Mouse (Mus musculus) hindbrain, embryonic 15.5 days (tissue): Measurements from ENCODE around the gene Stard8. TPM values are rescaled to one million over a fixed set of nuclear protein-coding genes. Genes with fewer than 3 reads are reported as not detected.

Source experiments
- ATAC-seq: fragments of 200-750 bp; cut with Nextera tagmentation; 2 replicates; pipeline ENCODE4 v1.8.0; 2017; ENCODE audit warnings: low read depth, moderate number of reproducible peaks, moderate TSS enrichment; ENCODE audit not compliant: low FRiP score
- H3K27ac ChIP-seq: fragments of 300-500 bp; sonication (generic); replicated peaks from 2 replicates; pipeline ENCODE4 v1.5.1; 2015; ENCODE audit warnings: mild to moderate bottlenecking, inconsistent platforms
- H3K27me3 ChIP-seq: fragments of 300-500 bp; sonication (generic); 2 replicates; pipeline ENCODE4 v1.6.1; 2015; ENCODE audit warnings: control low read depth, inconsistent platforms
- H3K36me3 ChIP-seq: fragments of 300-500 bp; sonication (generic); 2 replicates; pipeline ENCODE4 v1.6.1; 2015; ENCODE audit warnings: control low read depth, inconsistent platforms
- H3K4me1 ChIP-seq: fragments of 300-500 bp; sonication (generic); replicated peaks from 2 replicates; pipeline ENCODE4 v1.6.1; 2015; ENCODE audit warnings: control low read depth, inconsistent platforms
- H3K4me2 ChIP-seq: fragments of 300-500 bp; sonication (generic); 2 replicates; pipeline ENCODE4 v1.6.1; 2015; ENCODE audit warnings: moderate library complexity, mild to moderate bottlenecking, inconsistent platforms
- H3K4me3 ChIP-seq: fragments of 300-500 bp; sonication (generic); 2 replicates; pipeline ENCODE4 v1.5.1; 2015; ENCODE audit warnings: mild to moderate bottlenecking, inconsistent platforms
- H3K9ac ChIP-seq: fragments of 300-500 bp; sonication (generic); 2 replicates; pipeline ENCODE4 v1.6.1; 2015; ENCODE audit warnings: inconsistent platforms
- H3K9me3 ChIP-seq: fragments of 300-500 bp; sonication (generic); 2 replicates; pipeline ENCODE4 v1.6.1; 2016; ENCODE audit warnings: control low read depth, inconsistent platforms
- WGBS: fragments of 180-500 bp; shearing (Covaris S2); methylation state at CpG from one replicate; pipeline ENCODE4 v1.1.7; 2015; 5-methylcytosine and 5-hydroxymethylcytosine counted together
- polyA plus RNA-seq: library from polyadenylated mRNA; unstranded; fragments of >200 nt; fragmentation: Nextera tagmentation; extraction: Ambion mirVana; gene quantifications from 2 replicates; pipeline ENCODE4 v1.2.1, GENCODE M21; 2015

Stard8 gene
- polyA plus RNA-seq, 1 experiment from 2014 or later = 5.8 TPM

DNA sequence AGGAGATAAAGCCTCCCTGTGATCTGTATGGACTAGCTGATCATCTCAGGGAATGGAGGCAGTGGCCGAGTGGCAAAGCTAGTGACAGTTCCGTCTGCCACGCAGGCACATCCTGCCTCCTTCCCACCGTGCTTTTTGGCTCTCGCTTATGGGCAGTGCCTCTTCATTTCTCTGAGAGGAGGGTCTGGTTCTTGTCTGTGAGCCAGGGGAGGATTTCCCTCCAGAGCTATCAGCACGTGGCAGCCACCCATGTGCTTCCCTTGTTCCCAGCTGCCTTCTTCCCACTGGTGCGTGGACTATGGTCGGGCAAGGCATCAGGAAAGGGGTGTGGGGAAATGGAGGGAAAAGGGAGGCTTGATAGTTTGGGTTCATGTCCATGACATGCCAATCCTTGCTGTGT is 13.9 kb downstream of the Stard8 start:
- Histone ChIP-seq H3K27me3 (peaks cover 3% of the 10 kb centered on the region; the same call in 1 of the 2 replicates), H3K27ac (no peak overlapping the region), H3K9me3 (no peaks in the 10 kb centered on the region), H3K4me1 (no peaks in the 10 kb centered on the region), H3K4me3 (no peak overlapping the region), H3K4me2 (no peak overlapping the region), H3K9ac (no peak overlapping the region), H3K36me3 (no peaks in the 10 kb centered on the region)
- 63% methylated on average over 8 of the region's 8 CpGs for WGBS
- ATAC-seq = no peak

DNA sequence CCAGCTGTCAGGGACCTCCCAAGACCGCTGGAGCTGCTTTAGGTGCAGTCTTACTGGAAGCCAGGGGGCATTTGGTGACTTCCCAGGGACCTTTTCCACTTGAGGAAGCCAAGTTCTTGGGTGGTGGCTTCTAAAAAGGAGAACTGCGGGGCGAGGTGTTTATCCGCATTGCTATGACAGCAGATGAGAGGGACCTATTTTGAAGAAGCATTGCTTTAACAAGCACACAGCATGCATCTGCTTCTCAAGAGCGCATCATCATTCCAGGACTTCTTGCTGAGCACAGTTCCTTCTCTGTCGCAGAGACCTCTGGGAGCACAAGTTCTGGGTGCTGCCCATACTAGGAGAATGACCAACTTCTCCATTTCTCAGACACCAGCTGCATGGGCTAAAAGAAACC is 14.8 kb downstream of the Stard8 start:
- Histone ChIP-seq H3K4me3 (no peak overlapping the region), H3K9me3 (no peaks in the 10 kb centered on the region), H3K9ac (no peak overlapping the region), H3K27me3 (peaks cover 3% of the 10 kb centered on the region; the same call in 1 of the 2 replicates), H3K27ac (no peak overlapping the region), H3K4me1 (no peaks in the 10 kb centered on the region), H3K36me3 (no peaks in the 10 kb centered on the region), H3K4me2 (no peak overlapping the region)
- no peak for ATAC-seq
- 78% methylated on average over 6 of the region's 6 CpGs for WGBS

- 83% methylated on average over 4 of the region's 4 CpGs for WGBS
- no peaks in the 10 kb centered on the region for H3K4me1 ChIP-seq
- H3K9ac ChIP-seq = no peak overlapping the region
- no peaks in the 10 kb centered on the region for H3K36me3 ChIP-seq
- H3K27me3 ChIP-seq = peaks cover 6% of the 10 kb centered on the region; the same call in 1 of the 2 replicates
- H3K4me2 ChIP-seq = no peak overlapping the region
- H3K27ac ChIP-seq = no peak overlapping the region
- no peak for ATAC-seq
- H3K9me3 ChIP-seq = no peaks in the 10 kb centered on the region
- no peak overlapping the region for H3K4me3 ChIP-seq
These were observed 16.3 kb downstream of the Stard8 start for GRCm38 (mm10) chrX:99019303-99019702.

DNA sequence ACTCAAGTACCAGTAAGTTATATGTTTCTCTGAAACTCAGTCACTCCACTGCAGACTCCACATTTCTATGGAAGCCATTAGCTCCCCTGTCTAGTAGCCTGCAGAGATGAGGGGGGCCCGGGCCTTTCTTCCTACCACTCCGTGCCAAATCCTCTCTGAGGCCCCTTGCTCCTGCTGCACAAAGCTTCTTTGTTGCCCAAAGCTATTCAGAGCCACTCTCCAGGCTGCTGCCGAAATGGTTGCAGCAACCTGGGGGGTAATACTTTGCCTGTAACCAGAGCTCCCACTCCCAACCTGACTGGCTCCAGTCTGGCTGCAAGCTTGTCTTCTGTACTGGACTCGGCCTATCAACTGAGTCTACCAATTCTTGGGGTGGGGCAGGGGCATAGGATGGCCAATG is 17.2 kb downstream of the Stard8 start:
- Histone ChIP-seq H3K27me3 (peaks cover 6% of the 10 kb centered on the region; the same call in 1 of the 2 replicates), H3K4me1 (no peaks in the 10 kb centered on the region), H3K4me3 (no peak overlapping the region), H3K36me3 (no peaks in the 10 kb centered on the region), H3K9ac (no peak overlapping the region), H3K27ac (no peak overlapping the region), H3K4me2 (no peak overlapping the region), H3K9me3 (no peaks in the 10 kb centered on the region)
- peak; percentile 79 for ATAC-seq
- 31% methylated on average over 4 of the region's 4 CpGs for WGBS

- Histone ChIP-seq H3K4me3 (no peak overlapping the region), H3K27ac (no peak overlapping the region), H3K27me3 (peaks cover 6% of the 10 kb centered on the region; the same call in 1 of the 2 replicates), H3K9me3 (no peaks in the 10 kb centered on the region), H3K4me2 (no peak overlapping the region), H3K36me3 (no peaks in the 10 kb centered on the region), H3K4me1 (no peaks in the 10 kb centered on the region), H3K9ac (no peak overlapping the region)
- ATAC-seq = no peak
- 77% methylated on average over 2 of the region's 2 CpGs for WGBS
These were observed 18.5 kb downstream of the Stard8 start for GRCm38 (mm10) chrX:99021593-99021992.

DNA sequence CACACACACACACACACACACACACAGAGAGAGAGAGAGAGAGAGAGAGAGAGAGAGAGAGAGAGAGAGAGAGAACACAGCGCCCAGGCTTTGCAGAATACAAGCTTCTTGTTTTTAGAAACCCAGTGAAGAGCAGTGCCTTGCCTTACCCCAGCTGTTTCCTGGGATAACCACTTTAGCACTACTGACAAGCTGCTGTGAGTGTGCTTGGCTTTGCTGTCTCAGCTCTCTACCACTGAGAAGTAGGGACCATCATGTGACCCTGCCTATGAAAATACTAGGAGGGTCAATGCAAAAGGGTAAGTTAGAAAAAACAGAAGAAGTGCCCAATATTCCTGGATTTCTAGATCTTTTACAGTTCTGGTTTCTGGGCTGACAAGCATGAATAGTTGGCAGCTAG is 20.9 kb downstream of the Stard8 start:
- Histone ChIP-seq H3K4me1 (no peaks in the 10 kb centered on the region), H3K36me3 (no peaks in the 10 kb centered on the region), H3K27ac (no peak overlapping the region), H3K9me3 (no peaks in the 10 kb centered on the region), H3K4me3 (no peak overlapping the region), H3K4me2 (no peak overlapping the region), H3K27me3 (peaks cover 5% of the 10 kb centered on the region; the same call in 1 of the 2 replicates), H3K9ac (no peak overlapping the region)
- ATAC-seq = no peak
- WGBS = 88% methylated on average over 1 of the region's 1 CpGs

DNA sequence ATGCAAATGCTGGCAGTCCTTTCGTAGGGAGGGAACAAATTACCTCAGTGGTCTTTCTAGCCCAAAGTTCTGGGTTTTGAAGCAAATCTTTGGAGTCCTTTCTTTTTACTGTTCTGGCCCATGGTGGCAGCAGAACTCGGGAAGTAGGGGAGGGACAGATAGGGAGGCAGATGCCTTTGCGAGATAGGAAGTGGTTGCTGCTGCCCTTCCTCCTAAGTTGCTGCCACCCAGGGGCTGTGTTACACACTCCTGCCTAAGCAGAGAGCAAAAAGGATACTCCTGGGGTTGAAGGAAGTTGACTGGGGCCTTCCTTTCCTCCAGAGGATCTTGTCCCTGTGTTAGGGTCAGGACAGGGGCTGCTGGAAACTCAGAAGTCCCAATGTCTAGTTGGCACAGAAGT is 32.4 kb downstream of the Stard8 start:
- no peak for ATAC-seq
- H3K27ac ChIP-seq = no peak overlapping the region
- H3K9me3 ChIP-seq = no peaks in the 10 kb centered on the region
- H3K4me2 ChIP-seq = no peak overlapping the region
- H3K9ac ChIP-seq = no peak overlapping the region
- H3K36me3 ChIP-seq = no peaks in the 10 kb centered on the region
- WGBS = 71% methylated on average over 3 of the region's 3 CpGs
- no peaks in the 10 kb centered on the region for H3K4me1 ChIP-seq
- 0 out of 2 replicates have a peak, but pooled peaks cover 7% of the 10 kb centered on the region for H3K27me3 ChIP-seq
- no peak overlapping the region for H3K4me3 ChIP-seq

- Histone ChIP-seq H3K9me3 (no peaks in the 10 kb centered on the region), H3K9ac (0 out of 2 replicates have a peak overlapping the region, but pooled peaks have one; percentile 31)
- peak; percentile 97 for ATAC-seq
These were observed 39.5 kb downstream of the Stard8 start for GRCm38 (mm10) chrX:99042451-99042951.

DNA sequence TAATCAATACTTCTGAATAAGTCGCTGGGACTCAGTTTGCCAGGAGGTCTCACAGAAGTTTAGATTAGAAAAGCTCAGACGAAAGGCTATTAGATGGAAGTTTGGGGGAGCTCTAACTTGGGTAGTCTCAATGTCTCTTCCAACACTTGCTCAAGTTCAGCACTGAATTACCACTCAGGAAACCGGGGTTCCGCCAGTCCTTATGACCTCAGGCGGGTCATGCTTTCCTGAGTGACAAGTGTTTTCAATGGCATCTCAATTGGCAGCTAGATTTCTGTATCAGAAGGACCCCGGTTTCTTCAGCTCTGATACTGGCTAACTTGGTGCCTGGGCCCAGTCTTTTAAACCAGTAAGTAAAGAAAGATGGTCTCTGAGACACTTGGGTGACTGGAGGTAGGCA is 40.2 kb downstream of the Stard8 start:
- no peak for ATAC-seq
- Histone ChIP-seq H3K27me3 (peaks cover 33% of the 10 kb centered on the region), H3K36me3 (no peaks in the 10 kb centered on the region), H3K4me3 (peak overlapping the region; percentile 49), H3K4me1 (no peaks in the 10 kb centered on the region), H3K4me2 (peak overlapping the region; percentile 91), H3K9me3 (no peaks in the 10 kb centered on the region), H3K27ac (no peak overlapping the region), H3K9ac (no peak overlapping the region)
- 47% methylated on average over 6 of the region's 6 CpGs for WGBS

More at GRCm38 (mm10) chrX:99042451-99042951, 39.5 kb downstream of the Stard8 start:
- no peaks in the 10 kb centered on the region for H3K36me3 ChIP-seq
- peaks cover 33% of the 10 kb centered on the region for H3K27me3 ChIP-seq
- 22% methylated on average over 31 of the region's 31 CpGs for WGBS
- no peak overlapping the region for H3K27ac ChIP-seq
- H3K4me3 ChIP-seq = peak overlapping the region; percentile 49
- no peaks in the 10 kb centered on the region for H3K4me1 ChIP-seq
- peak overlapping the region; percentile 91 for H3K4me2 ChIP-seq

DNA sequence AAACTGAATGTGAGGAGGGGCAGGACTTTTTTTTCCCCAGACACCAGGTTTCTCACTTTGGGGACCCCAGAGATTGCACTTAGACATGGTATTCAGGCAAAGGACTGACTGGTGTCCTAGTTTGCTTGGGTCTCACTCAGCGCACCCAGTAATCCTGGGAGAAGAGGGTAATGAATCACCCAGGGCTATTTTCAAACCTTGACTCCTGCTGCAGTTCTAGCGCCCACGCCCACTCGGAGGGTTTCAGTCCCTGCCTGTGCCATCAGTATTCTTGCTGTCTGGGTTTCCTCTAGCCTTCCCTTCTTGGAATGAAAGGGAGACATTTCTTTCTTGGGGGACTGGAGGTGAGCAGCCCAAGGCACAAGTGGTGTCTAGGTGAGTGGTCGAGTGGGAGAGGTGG is 40.7 kb downstream of the Stard8 start:
- ATAC-seq = no peak
- no peaks in the 10 kb centered on the region for H3K36me3 ChIP-seq
- no peak overlapping the region for H3K27ac ChIP-seq
- H3K9me3 ChIP-seq = no peaks in the 10 kb centered on the region
- H3K4me1 ChIP-seq = no peaks in the 10 kb centered on the region
- 87% methylated on average over 5 of the region's 5 CpGs for WGBS
- H3K9ac ChIP-seq = no peak overlapping the region
- peak overlapping the region; percentile 91 for H3K4me2 ChIP-seq
- peaks cover 33% of the 10 kb centered on the region for H3K27me3 ChIP-seq
- no peak overlapping the region for H3K4me3 ChIP-seq

DNA sequence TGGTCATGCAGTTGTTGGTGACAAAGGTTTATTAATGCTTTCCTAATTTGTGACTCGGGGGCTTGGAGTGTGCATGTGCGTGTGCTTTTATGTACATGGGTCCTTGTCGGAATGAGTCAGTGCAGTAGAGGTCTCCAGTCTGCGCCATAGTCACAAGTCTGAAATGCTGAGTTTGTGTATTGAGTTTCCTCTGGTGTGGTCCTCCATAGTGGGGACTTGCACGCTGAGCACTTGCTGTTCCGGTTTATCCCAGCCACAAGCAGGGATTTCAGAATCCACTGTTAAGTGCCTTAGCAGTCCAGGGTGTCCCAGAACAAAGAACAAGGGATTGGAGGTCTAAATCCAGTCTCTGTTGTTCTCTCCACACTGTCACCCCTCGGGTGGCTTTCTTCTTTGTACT is 42.3 kb downstream of the Stard8 start:
- no peaks in the 10 kb centered on the region for H3K9me3 ChIP-seq
- no peak overlapping the region for H3K4me2 ChIP-seq
- no peaks in the 10 kb centered on the region for H3K36me3 ChIP-seq
- ATAC-seq = no peak
- no peak overlapping the region for H3K9ac ChIP-seq
- H3K27ac ChIP-seq = no peak overlapping the region
- 65% methylated on average over 7 of the region's 7 CpGs for WGBS
- H3K27me3 ChIP-seq = peaks cover 29% of the 10 kb centered on the region
- H3K4me3 ChIP-seq = no peak overlapping the region
- H3K4me1 ChIP-seq = no peaks in the 10 kb centered on the region

- Histone ChIP-seq H3K9me3 (no peaks in the 10 kb centered on the region), H3K4me3 (no peak overlapping the region), H3K9ac (no peak overlapping the region), H3K4me1 (no peaks in the 10 kb centered on the region), H3K27ac (no peak overlapping the region), H3K36me3 (no peaks in the 10 kb centered on the region), H3K27me3 (peaks cover 27% of the 10 kb centered on the region), H3K4me2 (no peak overlapping the region)
- ATAC-seq = no peak
- 66% methylated on average over 5 of the region's 5 CpGs for WGBS
These were observed 43.5 kb downstream of the Stard8 start for GRCm38 (mm10) chrX:99046360-99047055.
